Mouse (Mus musculus) CD8-positive naive resting alpha-beta T cell, adult 2 months (primary cell): ENCODE data around the gene Cep162.
A peak's percentile ranks its signal among the peaks of the same experiment; 100 is the strongest.

Experiments
- DNase-seq, 2 experiments: peaks; one replicate each; pipeline ENCODE4 v3.0.0; 2022; ENCODE audit warnings: low read depth in 2 of 2, low spot score in 2 of 2

Cep162 gene

DNA sequence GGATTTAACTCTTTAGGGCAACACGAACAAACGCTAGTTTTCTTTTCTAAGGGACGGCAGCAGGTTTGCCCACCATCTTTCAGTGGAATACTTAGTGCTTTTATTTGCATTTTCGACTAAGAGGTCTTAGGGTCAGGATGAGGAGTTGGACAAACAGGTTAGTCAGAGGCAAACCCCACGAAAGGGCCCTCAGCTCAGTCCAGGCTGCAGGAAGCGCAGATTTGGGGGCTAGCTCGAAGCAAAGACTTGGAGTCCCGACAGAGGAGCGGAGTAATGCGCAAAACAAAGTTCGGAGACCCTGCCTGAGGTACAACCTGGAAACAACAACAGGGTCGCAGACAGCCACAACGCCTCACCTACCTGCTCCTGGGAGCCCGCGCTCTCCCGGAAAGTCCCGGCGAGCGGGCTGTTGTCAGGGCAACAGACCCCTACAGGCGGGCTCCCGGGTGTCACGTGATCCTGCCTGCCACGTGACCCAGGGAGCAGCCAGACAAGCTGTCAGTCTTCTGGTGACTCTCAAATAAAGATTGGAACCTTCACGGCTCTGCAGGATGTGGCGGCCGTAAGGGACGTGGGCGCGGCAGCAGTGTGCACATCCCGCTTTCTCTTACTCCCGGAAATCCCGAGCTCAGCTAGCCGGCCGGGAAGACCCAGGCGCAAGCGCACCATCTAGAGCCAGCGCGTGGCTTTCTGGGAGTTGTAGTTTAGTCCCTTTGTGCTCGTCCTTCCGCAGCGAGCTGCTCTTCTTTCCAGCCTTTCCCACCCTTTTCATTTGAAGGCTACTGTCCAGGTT is at the start of gene Cep162:
Gene Cep162, minus strand, starts transcription at position 634 of the 793 bp plus-strand sequence.
- DNase-seq: peak; percentile 74 to 86

DNA sequence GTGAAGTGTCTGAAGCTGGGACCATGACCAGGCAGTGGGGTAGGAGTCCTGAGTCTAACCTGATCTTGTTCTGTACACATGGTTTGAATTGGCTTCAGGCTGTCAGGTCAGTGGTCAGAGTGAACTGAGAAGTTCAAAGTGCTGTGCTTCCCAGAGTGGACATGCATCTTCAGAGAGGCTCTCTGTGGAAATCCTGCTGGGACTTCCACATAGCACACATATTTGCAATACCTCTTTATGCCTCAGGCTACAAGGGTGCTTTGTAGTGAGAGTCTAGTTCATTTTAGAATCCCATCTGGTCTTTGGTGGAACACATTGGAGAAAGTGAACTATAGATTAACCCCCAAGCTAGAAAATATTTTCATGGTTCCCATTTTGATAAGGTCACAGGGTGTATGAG is 47.9 kb upstream of the Cep162 start:
- DNase-seq: no peak

DNA sequence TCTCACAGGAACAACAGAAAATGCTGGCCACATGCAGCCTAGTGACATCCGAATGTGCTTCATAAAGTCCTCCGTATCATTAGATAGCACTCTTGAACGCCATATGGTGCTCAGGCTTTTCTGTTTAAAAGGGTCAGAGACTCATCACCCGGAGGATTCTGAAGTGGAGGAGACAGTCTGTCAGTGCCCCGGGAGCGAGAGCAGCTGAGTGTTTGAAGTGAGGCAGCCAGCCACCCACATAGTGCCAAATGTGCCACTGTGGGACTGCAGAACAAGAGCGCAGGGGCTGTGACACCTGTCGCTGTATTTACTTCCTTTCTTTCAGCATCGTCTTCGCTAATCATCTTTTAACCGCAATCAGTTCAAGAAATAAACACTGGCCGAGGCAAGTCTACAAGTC is 43.6 kb upstream of the Cep162 start:
- no peak for DNase-seq

DNA sequence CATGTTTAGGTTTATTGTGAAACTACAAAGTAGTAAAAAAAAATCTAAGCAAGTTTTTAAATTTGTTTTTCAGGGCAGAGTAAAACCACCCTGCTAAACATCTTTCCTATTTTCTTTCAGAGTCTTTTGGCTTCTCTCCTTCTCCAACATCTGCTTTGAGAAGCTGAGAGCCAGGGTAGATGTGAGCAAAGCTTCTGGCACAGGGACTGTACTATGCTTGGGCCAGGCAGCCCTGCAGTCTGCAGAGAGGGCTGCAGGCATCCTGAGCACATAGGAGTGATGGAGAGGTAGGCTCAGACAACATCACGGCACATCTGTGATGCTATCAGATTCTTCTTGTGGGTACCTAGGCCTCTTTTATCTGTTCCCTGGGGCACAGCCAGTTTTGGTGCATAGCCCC is 42.2 kb upstream of the Cep162 start:
- DNase-seq: no peak

DNA sequence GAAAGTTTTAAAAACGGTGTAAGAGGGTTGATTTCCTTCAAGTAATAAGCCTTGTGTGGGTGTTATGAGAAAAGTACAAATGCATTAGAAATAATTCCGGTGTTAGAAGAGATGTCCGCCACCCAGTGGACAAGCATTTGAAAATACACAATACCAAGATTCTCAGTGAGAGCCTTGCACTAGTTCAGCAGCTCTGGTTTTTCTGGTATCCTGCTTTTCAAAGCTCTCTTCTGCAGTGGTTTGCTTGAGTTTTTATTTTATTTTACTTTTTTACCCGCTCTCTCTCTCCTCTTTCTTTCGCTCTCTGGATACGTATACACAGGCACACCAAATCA is 327 bp upstream of the Cep162 start:
- DNase-seq: no peak

DNA sequence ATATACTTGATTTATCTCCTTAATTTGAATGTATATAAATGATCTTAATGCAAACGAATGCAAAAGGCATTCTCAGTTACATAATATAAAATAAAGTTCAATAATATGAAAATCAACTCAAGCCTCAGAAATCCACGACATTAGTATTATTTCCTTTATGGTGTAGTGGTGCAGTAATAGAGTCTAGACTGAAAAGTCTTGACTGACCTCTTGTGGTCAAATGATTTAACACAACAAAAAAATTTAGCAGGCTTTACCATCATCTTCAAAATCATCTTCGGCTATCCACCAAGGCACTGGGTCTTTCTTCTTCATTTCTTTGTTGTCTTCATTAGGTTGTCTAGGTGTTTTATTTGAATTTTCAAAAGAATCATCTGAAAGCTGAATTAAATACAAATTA is 7.2 kb downstream of the Cep162 start:
- DNase-seq: no peak

DNA sequence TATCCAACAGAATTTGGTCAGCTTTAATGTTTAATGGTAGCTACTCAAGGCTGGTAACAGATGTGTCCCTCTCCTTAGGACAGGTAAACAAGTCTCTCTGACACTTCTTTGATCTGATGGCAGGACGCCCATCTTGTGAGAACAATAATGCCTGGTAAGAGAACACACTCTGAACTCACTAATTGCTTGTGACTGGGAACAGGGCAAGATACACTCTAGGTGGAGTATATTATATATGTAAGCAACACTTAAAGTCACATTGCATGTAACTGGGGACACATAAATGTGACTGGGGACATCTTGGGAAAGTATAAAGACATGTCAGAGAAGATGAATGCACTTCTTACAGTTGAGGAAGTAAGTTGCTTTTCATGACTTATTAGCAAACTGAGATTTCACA is 7.7 kb downstream of the Cep162 start:
- DNase-seq: no peak

DNA sequence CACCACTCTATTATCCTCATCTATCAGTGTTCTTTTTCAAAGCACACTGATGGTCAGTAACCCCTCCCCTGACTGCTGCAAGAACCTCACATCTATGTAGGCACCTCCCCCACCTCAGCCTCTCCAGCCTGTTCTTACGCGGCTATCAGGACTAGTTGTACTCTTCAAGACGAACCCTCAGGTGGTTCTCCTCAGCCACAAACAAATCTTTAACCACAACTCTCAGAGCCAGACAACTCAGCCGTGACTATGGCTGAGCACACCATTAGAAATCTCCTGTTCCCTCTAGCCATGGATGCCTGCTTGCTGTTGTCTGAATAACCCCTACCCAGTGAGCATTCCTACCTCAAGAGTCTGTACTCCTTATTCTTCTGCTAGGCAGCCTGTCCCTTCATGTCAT is 42.1 kb downstream of the Cep162 start:
- no peak for DNase-seq

DNA sequence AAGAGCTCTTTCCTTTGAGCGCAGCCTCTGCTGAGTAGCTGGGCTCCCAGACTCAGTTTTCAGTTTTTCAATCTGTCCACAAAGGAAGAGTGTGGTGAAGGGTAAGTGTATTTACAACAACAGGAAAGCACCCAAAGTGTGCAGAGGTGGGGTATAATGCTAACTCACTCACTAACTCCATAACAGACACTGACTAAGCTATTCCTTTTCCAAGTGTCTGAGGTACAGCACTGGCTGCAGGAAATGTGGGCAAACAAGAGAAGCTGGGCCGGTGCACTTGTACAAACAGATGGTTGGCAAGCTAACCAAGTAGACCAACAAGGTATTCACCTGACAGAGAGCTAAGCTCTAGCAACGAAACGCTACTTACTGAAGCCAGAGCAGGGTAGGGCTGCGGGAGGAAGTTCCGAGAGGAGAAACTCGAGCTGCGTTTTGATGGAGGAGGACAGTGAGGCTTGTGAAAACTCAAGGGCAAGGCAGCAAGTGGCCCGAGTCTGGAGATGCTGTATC is 44.5 kb downstream of the Cep162 start:
- DNase-seq: no peak

DNA sequence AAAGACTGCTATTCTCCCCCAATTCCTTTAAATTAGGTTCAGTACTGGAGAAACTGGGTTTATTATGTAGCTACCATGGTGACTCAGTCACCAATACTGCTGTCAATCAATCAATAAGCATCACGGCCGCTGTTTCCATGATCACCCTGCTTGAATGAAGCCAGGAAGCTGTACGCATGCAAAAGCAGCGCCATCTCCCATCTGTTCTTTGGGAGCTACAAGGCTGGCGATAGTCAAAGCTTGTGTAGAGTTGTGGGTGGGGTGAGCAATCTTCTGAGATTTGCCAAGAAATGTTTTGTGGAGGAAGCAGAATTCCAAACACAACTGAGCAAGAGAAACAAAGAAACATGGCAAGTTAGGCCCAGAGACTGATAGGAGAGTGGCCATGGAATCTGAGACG is 52.9 kb downstream of the Cep162 start:
- no peak for DNase-seq

DNA sequence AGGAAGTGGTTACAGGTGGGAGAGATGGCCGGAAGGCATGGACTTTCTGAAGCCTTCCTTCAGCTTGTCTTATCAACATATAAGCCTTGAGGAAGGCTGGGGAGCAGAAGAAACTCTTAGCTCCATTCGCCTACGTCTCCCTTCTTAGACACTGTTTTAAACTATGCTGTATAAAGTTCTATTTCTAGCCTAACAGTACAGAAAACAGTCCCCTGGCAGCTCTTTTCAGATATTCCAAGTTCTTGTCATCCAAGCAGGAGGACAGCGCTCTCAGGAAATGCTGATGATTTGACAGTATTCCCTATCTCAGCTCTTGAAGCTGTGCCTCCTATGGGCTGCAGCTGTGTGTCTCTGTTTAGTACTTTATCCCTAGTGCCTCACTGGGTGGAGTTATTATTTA is 54.4 kb downstream of the Cep162 start:
- DNase-seq: no peak

DNA sequence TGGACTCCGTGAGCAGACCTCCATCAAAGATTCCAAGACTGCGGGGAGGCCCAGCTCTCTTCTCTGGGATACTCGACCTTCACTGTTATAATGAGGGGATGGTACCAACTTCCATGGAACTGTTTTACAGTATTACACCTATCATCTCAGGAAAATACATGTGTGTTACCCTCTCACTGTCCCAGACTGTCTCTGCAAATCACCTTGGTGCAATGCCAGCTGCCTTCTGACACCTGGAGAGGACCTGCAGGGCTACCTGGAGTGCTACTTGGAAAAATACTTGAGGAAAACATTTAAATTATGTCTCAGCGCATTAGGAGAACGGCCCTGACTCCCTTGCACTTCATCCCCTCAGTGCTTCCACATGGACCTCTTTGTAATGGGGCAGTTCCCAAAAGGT is 54.9 kb downstream of the Cep162 start:
- DNase-seq: no peak

DNA sequence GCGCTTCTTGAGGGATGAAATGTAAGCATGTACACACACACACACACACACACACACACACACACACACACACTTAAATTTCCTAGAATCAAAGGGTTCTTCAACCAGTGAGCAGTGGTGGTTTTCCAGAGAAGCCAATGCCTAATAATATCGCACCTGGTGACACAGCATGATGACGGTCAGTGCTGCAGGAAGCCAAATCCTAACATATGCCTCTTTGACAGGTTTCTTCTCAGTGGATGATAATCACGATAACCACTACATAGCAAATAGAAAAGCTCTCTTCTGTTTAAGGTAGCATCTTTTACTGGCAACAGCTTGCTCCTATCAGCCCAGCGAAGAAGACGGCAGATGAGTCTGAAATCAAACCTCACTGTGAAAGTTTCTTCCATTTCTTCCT is 57.3 kb downstream of the Cep162 start:
- DNase-seq: no peak

DNA sequence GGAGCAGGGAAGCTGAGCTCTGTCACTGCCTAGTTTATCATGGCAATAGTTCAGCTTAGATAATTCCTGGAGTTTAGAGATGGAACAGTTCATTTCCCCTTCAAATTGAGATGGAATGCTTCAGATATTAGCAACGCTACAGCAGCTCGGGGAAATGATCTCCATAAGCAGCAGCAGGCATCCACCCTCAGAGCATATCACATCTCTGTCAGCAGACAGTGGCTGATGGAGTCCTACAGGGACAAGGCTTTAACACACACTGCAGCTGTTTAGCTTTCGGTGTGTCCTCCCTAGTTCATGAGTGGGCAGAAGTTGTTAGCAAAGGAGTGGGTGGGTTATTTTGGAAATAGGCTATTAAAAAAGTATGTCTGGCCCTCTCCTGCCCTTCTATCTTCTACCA is 58.1 kb downstream of the Cep162 start:
- DNase-seq: no peak

DNA sequence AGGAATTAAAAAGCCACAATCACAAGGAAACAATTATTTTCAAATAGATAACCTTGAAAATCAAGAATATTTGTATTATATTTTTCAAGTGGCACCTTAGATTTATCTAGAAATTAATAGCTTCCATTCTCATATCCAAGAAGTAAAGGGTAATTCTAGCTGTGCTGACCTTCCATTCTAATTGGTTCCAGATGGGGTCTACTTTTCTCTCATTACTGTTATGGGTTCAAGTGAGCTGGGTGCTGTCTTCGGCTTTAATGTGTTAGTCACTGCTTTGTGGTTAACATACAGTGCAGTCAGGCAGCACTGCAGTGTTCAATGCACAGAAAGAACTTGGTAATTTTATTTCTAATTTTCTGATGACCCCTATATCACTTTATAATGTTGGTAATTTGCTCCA is 61.6 kb downstream of the Cep162 start:
- no peak for DNase-seq

DNA sequence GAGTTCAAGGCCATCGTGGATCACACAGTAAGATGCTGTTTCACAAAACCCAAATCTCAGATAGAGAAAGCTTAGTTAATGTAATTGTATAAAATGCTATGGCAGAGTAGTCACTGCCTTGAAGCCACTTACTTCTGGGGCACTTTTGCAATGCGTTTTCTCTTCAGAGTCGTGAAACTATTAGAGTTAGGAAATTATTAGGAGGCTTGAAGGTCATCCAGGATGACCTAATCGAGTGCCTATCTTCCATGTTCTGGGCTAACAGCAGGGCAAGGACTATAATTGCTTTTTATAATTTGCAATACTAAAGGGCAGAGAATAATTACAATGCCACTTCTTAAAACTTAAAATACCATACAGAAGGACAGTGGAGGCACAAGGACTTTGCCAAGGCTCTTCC is 68.0 kb downstream of the Cep162 start:
- DNase-seq: no peak

DNA sequence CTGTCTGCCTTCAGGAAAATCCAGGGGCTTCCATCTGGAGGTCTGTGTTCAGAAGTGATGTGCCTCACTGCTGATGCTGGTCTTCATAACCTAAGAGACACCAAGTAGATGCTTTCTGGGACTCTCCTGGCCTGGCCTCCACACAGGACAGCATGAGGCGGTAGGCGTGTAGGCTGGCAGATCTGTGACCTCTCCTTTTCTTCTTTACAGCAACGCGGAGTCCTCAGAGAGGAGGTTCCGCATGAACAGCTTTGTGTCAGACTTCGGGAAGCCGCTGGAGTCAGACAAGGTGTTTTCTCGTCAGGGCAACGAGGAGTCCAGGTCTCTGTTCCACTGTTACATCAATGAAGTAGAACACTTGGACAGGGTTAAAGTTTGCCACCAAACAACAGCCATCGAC is 73.1 kb downstream of the Cep162 start:
- no peak for DNase-seq

DNA sequence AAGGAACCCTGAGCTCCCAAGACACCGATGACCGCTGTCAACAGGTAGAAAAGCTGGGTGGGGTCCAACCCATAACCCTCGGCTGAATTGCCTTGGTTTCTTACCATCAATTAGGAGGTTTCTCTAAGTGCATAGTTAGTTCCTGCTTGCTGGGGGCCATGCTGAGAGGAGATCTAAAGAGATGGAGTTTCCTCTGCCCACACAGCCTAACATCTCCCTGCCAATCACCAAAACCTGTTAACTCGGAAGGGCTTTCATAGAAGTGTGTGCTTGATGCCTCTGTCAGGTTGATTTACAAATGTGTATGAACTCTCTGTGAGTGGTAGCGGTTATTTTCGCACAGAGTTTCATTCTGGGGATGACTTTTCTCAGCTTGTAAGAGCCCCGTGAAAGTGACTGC is 76.8 kb downstream of the Cep162 start:
- no peak for DNase-seq

DNA sequence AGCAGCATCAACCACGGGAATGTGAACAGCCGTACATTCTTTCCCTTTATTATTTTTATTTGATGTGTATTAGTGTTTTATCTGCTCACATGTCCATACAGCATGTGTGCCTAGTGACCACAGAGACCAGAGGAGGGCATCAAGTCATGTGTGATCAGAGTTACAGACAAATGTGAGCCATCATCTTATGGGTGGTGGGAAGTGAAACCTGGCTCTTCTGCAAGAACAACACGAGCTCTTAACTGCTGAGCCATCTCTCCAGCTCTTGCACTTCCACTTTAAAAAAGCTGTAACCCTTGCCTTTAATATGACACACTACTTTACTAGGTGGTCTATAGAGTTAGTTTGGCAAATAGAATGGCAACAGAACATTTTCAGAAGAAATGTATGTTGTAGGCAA is 83.8 kb downstream of the Cep162 start:
- no peak for DNase-seq

DNA sequence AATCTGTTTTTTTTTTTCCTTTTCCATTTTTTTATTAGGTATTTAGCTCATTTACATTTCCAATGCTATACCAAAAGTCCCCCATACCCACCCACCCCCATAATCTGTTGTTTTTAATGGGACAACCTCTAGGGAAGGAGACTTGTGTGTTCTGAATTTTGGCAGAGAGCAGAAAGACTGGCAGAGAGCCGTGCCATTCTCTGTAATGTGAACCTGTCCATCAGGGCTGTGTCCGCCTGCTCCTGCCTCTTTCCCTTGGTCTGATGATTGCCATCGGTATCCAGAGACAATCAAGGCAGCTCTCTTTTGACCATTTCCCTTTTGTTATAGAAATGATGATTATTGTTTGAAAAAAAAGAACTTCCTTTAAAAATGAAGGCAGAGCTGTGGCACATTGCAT is 84.4 kb downstream of the Cep162 start:
- no peak for DNase-seq

DNA sequence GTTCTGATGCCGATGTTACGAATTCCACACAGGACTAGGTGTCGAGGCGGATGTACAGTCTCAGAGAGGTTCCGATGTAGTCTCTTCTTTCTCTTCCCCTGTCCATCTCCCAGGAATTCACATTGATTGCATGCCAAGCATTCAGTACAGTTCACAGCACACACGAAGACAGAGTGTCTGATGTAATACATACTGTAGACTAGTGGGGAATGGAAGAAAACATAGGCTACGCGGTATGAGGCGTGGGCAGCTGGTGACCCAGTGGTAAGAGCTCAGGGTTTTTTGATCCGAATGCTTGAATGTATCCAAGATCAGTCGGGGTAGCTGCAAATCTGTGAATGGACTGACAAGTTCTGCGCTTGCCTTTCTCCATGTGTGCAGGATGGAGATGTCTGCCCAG is 86.2 kb downstream of the Cep162 start:
- DNase-seq: no peak

DNA sequence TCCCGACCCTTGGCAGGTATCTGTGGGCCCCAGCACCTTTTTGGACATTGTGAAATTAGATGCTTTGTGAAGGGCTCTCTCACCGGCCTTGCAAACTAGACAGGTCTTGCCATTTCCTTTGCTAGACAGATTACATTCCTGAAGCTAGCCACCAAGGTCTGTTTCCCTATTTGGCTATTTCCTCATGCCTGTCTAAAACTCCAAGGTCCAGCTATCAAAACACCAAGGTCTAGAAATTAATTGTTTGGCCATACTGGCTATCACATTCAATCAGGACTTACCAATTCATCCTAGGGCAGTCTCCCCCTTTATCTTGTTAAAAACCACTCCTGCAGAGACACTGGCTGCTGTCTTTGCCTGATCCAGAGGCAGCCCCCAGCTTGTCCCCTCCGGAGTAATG is 87.3 kb downstream of the Cep162 start:
- no peak for DNase-seq

DNA sequence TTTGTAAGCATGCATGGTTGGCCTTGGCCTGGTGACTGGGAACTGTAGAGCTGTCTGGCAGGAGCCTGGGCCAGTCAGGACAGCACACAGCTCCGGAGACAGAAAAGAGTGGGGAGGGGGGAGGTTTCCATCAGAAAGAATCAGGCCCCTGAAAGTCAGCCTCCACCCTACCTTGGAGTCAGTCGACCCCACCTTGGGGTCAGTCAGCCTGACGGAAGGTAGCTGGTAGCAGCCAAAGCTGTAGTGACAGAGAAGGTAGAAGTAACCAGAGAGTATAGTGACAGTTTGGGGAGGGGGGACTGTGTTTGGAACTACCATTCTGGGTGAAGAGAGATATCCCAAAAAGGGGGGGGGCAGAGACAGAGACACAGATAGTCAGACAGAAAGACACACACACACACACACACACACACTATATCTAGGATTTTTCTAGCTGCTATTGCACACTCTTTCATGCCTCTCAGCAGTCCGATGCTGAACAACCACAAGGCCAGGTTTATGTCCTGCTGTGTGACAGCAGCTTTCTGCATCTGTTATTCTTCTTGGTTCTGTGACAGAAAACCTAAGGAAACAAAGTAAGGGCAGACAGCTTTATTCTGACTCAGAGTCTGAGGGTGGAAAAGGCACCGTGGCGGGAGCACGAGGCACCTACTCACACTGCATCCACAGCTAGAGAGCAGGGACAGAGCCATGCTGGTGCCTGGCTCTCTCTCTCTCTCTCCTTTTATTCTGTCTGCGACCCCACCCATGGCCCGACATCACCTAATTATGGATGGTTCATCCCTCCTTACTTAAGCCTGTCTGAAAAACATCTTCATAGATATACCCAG is 88.1 kb downstream of the Cep162 start:
- DNase-seq: no peak
